Mouse (Mus musculus) stomach, postnatal 0 days (tissue): ENCODE results near the gene Rhoj. TPM values are rescaled to one million over a fixed set of nuclear protein-coding genes. Genes with fewer than 3 reads are reported as not detected.

ENCODE experiments used
- ATAC-seq: fragments of 200-750 bp; cut with Nextera tagmentation; 2 replicates; pipeline ENCODE4 v1.8.0; 2017; ENCODE audit not compliant: low FRiP score, low TSS enrichment
- DNase-seq: peaks from one replicate; pipeline ENCODE4 v3.0.0-alpha.2; 2016; ENCODE audit warnings: low spot score
- H3K27ac ChIP-seq: fragments of 300-500 bp; sonication (generic); replicated peaks from 2 replicates; pipeline ENCODE4 v1.5.1; 2014; ENCODE audit warnings: mild to moderate bottlenecking, control low read depth
- H3K27me3 ChIP-seq: fragments of 300-500 bp; sonication (generic); 2 replicates; pipeline ENCODE4 v1.6.1; 2014; ENCODE audit warnings: low read length; ENCODE audit not compliant: control insufficient read depth, insufficient read depth
- H3K36me3 ChIP-seq: fragments of 300-500 bp; sonication (generic); 2 replicates; pipeline ENCODE4 v1.6.1; 2014; ENCODE audit warnings: low read length, mixed read lengths; ENCODE audit not compliant: control insufficient read depth, insufficient read depth
- H3K4me1 ChIP-seq: fragments of 300-500 bp; sonication (generic); replicated peaks from 2 replicates; pipeline ENCODE4 v1.6.1; 2014; ENCODE audit warnings: antibody characterized with exemption; ENCODE audit not compliant: control insufficient read depth, insufficient read depth
- H3K4me2 ChIP-seq: fragments of 300-500 bp; sonication (generic); replicated peaks from 2 replicates; pipeline ENCODE4 v1.6.1; 2014; ENCODE audit warnings: low read depth, mild to moderate bottlenecking, control low read depth, moderate library complexity
- H3K4me3 ChIP-seq: fragments of 300-500 bp; sonication (generic); 2 replicates; pipeline ENCODE4 v1.5.1; 2014; ENCODE audit warnings: low read depth, low read length, control low read depth
- H3K9ac ChIP-seq: fragments of 300-500 bp; sonication (generic); 2 replicates; pipeline ENCODE4 v1.6.1; 2014; ENCODE audit warnings: mild to moderate bottlenecking, low read length, control low read depth, mixed read lengths
- H3K9me3 ChIP-seq: fragments of 300-500 bp; sonication (generic); 2 replicates; pipeline ENCODE4 v1.6.1; 2016; ENCODE audit warnings: low read length; ENCODE audit not compliant: control insufficient read depth
- CTCF ChIP-seq: IDR thresholded peaks from 2 replicates; pipeline ENCODE4 v1.5.1; 2016; ENCODE audit warnings: antibody characterized with exemption, low read depth, mild to moderate bottlenecking, moderate library complexity
- EP300 ChIP-seq: optimal IDR thresholded peaks from 2 replicates; pipeline ENCODE3; 2016; ENCODE audit warnings: antibody characterized with exemption
- WGBS: fragments of 180-500 bp; shearing (Covaris S2); extraction: QIAGEN DNeasy Blood & Tissue Kit; methylation state at CpG from one replicate; pipeline ENCODE4 v1.1.7; 2014; 5-methylcytosine and 5-hydroxymethylcytosine counted together
- polyA plus RNA-seq: library from polyadenylated mRNA; unstranded; fragments of >200 nt; fragmentation: Nextera tagmentation; extraction: Ambion mirVana; gene quantifications from 2 replicates; pipeline ENCODE4 v1.2.1, GENCODE M21; 2015

The Rhoj gene
- 41.2 and 43.0 TPM in 2 replicates for polyA plus RNA-seq

GRCm38 (mm10) chr12:75307961-75308951 lies at the start of gene Rhoj:
Gene Rhoj, plus strand, starts transcription at chr12:75308322.
- peak within 1 kb of the TSS; percentile 60 for H3K4me3 ChIP-seq
- H3K4me1 ChIP-seq, result no peaks in the 10 kb centered on the region
- DNase-seq, result peak; percentile 68
- no peaks in the 10 kb centered on the region for H3K9me3 ChIP-seq
- H3K9ac ChIP-seq, result peak within 1 kb of the TSS; percentile 83
- H3K27ac ChIP-seq, result peak within 1 kb of the TSS; percentile 97
- under 1% methylated on average over 31 of the region's 34 CpGs for WGBS
- peak; percentile 87 for ATAC-seq
- H3K4me2 ChIP-seq, result peak within 1 kb of the TSS; percentile 69
- no peaks in the 10 kb centered on the region for H3K27me3 ChIP-seq
- no peaks in the 10 kb centered on the region for H3K36me3 ChIP-seq
- TF ChIP-seq CTCF, result peak; percentile 22; the same call in 1 of the 2 replicates
- TF ChIP-seq EP300, result peak; percentile 38

GRCm38 (mm10) chr12:75271726-75272125 lies 36.4 kb upstream of the Rhoj start:
- DNase-seq (no peak), ATAC-seq (no peak)
- Histone ChIP-seq H3K27me3 (no peaks in the 10 kb centered on the region), H3K4me2 (no peak overlapping the region), H3K36me3 (no peaks in the 10 kb centered on the region), H3K4me3 (no peak overlapping the region), H3K4me1 (no peaks in the 10 kb centered on the region), H3K27ac (no peak overlapping the region), H3K9me3 (no peaks in the 10 kb centered on the region), H3K9ac (no peak overlapping the region)
- TF ChIP-seq EP300 (no peak), CTCF (no peak)
- WGBS, result 17% methylated on average over 4 of the region's 4 CpGs

DNA sequence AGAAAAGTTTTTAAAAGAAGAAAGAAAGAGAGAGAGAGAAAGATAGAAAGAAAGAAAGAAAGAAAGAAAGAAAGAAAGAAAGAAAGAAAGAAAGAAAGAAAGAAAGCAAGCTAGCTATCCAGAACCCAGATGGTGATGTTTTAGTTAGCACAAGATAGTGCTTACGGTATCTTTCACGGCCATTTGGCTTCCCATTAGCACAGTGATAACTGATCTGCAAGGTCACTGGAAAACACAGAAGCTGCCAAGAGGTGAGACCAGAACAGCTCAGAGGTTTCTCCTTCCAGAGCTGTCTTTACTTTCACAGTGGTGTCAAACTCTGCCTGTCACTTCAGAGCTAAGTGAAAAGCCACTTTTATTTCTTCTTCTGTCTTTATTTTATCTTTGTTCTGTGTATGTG lies 32.4 kb upstream of the Rhoj start:
- Histone ChIP-seq H3K4me3 (no peak overlapping the region), H3K27ac (no peak overlapping the region), H3K9ac (no peak overlapping the region), H3K27me3 (no peaks in the 10 kb centered on the region), H3K4me1 (no peaks in the 10 kb centered on the region), H3K36me3 (no peaks in the 10 kb centered on the region), H3K4me2 (no peak overlapping the region), H3K9me3 (no peaks in the 10 kb centered on the region)
- ATAC-seq (no peak), DNase-seq (no peak)
- TF ChIP-seq EP300 (no peak), CTCF (no peak)
- WGBS, result 51% methylated on average over 2 of the region's 2 CpGs

GRCm38 (mm10) chr12:75277425-75277824 lies 30.7 kb upstream of the Rhoj start:
- H3K4me2 ChIP-seq, result no peak overlapping the region
- H3K9me3 ChIP-seq, result no peaks in the 10 kb centered on the region
- H3K4me1 ChIP-seq, result no peaks in the 10 kb centered on the region
- H3K9ac ChIP-seq, result no peak overlapping the region
- DNase-seq (no peak), ATAC-seq (no peak)
- 83% methylated on average over 2 of the region's 2 CpGs for WGBS
- no peaks in the 10 kb centered on the region for H3K36me3 ChIP-seq
- no peak overlapping the region for H3K27ac ChIP-seq
- no peaks in the 10 kb centered on the region for H3K27me3 ChIP-seq
- H3K4me3 ChIP-seq, result no peak overlapping the region
- TF ChIP-seq CTCF (no peak), EP300 (no peak)

- Histone ChIP-seq H3K36me3 (no peaks in the 10 kb centered on the region), H3K9me3 (no peaks in the 10 kb centered on the region), H3K4me1 (0 out of 2 replicates have a peak, but pooled peaks cover 2% of the 10 kb centered on the region), H3K27me3 (no peaks in the 10 kb centered on the region), H3K4me3 (no peak overlapping the region), H3K27ac (no peak overlapping the region), H3K9ac (no peak overlapping the region), H3K4me2 (no peak overlapping the region)
- DNase-seq (no peak), ATAC-seq (no peak)
- peak; percentile 75 for TF ChIP-seq CTCF
- TF ChIP-seq EP300, result no peak
- WGBS, result 66% methylated on average over 7 of the region's 7 CpGs
Measured at GRCm38 (mm10) chr12:75280502-75280901, 27.6 kb upstream of the Rhoj start.

GRCm38 (mm10) chr12:75283226-75283625 lies 24.9 kb upstream of the Rhoj start:
- no peaks in the 10 kb centered on the region for H3K36me3 ChIP-seq
- no peak for TF ChIP-seq EP300
- TF ChIP-seq CTCF, result no peak
- peak; percentile 64; the same call in 1 of the 2 replicates for ATAC-seq
- 3% methylated on average over 2 of the region's 2 CpGs for WGBS
- no peak overlapping the region for H3K4me2 ChIP-seq
- H3K27me3 ChIP-seq, result no peaks in the 10 kb centered on the region
- no peak overlapping the region for H3K4me3 ChIP-seq
- no peak overlapping the region for H3K9ac ChIP-seq
- H3K9me3 ChIP-seq, result no peaks in the 10 kb centered on the region
- H3K27ac ChIP-seq, result no peak overlapping the region
- no peak for DNase-seq
- H3K4me1 ChIP-seq, result 0 out of 2 replicates have a peak, but pooled peaks cover 2% of the 10 kb centered on the region
